Mouse (Mus musculus) liver, adult 2 months (tissue): ENCODE data around the gene Fzr1.

ENCODE experiments used
- CTCF ChIP-seq: fragments of 200-500 bp; IDR thresholded peaks from 2 replicates; pipeline ENCODE4 v1.5.1; 2011; ENCODE audit warnings: low read depth, low read length, control low read depth
- POLR2A ChIP-seq: fragments of 200-500 bp; IDR thresholded peaks from 2 replicates; pipeline ENCODE4 v1.6.1; 2011; ENCODE audit warnings: low read length, control low read depth; ENCODE audit not compliant: insufficient read depth; ENCODE audit errors: extremely low read depth

- no peak for TF ChIP-seq POLR2A
- no peak for TF ChIP-seq CTCF
Observed at GRCm38 (mm10) chr10:81340551-81341332, 37.6 kb downstream of the Fzr1 start.
